Mouse (Mus musculus): ENCODE data around the gene BC048507. TPM values are rescaled to one million over a fixed set of nuclear protein-coding genes. Genes with fewer than 3 reads are reported as not detected.
"Not testable (repeated sequence)": the region's sequence is repeated elsewhere in the genome, so short reads cannot be mapped to it uniquely, and the experiment has no call there.

The BC048507 gene
- polyA plus RNA-seq (2012; ENCODE audit: insufficient read depth, insufficient read length, low replicate concordance, missing spikeins): not detected in 2 replicates

DNA sequence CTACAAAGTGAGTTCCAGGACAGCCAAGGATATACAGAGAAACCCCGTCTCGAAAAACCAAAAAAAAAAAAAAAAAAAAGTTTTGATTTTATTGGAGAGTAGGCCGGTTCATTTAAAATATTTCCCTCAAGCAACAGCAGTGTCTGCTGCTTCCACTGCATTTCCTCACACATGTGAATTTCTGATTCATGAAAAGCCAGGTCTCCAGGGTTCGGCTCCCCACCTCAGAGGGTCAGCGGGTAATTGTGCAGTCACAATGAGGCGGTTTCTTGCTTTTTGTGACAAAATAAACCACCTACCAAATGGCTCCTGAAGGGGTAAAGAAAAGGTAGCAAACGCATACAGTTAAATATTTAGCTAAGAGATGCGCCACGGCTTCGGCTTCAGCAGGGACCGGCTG, at the start of gene BC048507:
Gene BC048507 (plus strand): TSS at position 301 of the 400 bp plus-strand sequence.
- no peak within 1 kb of the TSS for H3K27ac ChIP-seq (ENCODE audit: insufficient read depth, low read depth, low read length)
- H3K4me1 ChIP-seq (ENCODE audit: control insufficient read depth, insufficient read depth, low read length): no peaks in the 10 kb centered on the region
- H3K4me3 ChIP-seq (ENCODE audit: insufficient read depth, low read depth, low read length): no peak within 1 kb of the TSS
- TF ChIP-seq CTCF (IDR thresholded peaks at IDR 0.05; ENCODE audit: insufficient read depth, low read depth, low read length): no peak
- no peak for TF ChIP-seq POLR2A (IDR thresholded peaks at IDR 0.05; ENCODE audit: insufficient read depth, low read depth, low read length)
- WGBS: 92% methylated on average over 11 of the region's 11 CpGs

DNA sequence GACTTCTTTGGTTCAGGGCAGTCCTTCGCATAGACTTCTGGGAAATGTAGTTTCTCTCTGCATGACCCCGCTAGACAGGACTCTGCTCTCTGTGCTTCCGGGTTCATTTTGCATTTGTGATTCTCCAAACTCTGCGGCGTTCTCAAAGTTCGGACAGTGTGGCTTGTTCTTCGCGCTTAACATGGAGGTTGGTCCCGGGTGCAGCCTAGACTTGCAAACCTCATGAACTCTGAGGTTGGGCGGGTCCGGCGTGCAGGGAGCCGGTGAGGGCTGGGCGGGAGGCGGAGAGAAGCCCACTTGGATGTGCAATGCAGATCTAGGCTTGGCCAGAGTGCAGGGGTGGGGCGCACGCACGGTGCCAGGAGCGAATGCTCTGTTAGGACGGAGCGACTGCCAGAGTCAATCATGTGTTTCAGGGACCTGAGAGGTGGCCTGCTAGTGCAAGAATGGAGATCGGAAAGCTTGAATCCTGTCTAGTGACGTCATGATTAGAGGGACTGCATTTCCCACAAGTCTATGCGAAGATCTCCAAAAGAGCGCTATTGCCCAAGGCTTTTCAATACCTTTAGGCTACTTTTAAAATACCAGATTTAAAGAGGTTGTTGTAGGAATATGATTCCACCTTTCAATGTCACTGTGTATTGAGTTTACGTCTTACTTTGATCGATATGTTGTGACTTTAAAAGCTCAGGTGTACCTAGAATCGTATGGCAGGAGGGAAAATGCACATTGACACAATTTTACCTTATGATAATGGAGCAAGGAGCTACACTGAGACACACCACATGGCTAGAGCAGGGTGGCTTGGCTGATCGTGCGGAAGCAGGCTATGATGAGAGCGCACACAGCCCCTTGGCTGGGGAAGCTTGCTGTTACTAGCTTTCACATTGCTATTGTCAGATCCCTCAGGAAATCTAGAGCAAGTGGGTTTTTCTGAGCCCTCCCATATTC, 49.1 kb upstream of the BC048507 start, which contains the start of gene Zfp273:
Gene Zfp273 (plus strand): TSS at position 31 of the 951 bp plus-strand sequence.
- peaks cover 2% of the 10 kb centered on the region; the same call in 1 of the 2 replicates for H3K4me1 ChIP-seq (ENCODE audit: control insufficient read depth, insufficient read depth, low read length)
- no peak for TF ChIP-seq CTCF (IDR thresholded peaks at IDR 0.05; ENCODE audit: insufficient read depth, low read depth, low read length)
- TF ChIP-seq POLR2A (IDR thresholded peaks at IDR 0.05; ENCODE audit: insufficient read depth, low read depth, low read length): no peak
- H3K27ac ChIP-seq (ENCODE audit: insufficient read depth, low read depth, low read length): peak within 1 kb of the TSS; percentile 76
- 3% methylated on average over 31 of the region's 31 CpGs for WGBS
- H3K4me3 ChIP-seq (ENCODE audit: insufficient read depth, low read depth, low read length): peak within 1 kb of the TSS; percentile 97

DNA sequence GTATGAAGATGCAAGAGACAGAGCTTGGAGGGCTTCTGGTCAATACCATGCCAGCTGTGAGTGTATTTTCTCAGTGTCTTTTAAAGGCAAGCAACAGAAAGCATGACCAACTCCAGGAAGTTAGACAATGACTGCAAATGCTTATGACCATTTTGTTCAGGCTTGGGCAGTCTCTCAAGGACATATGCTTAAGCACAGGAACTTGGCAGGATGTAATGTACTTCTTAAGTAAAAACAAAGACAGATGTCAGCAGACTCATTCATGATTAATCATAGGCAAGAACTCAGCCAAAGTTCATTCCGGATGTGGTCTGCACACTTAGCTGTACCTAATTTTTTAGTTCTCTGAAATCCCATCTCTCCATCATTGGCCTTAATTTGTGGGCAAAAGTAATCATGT, 44.5 kb upstream of the BC048507 start:
- Histone ChIP-seq H3K27ac (ENCODE audit: insufficient read depth, low read depth, low read length) (no peak overlapping the region), H3K4me1 (ENCODE audit: control insufficient read depth, insufficient read depth, low read length) (peaks cover 2% of the 10 kb centered on the region; the same call in 1 of the 2 replicates), H3K4me3 (ENCODE audit: insufficient read depth, low read depth, low read length) (no peak overlapping the region)
- TF ChIP-seq CTCF (IDR thresholded peaks at IDR 0.05; ENCODE audit: insufficient read depth, low read depth, low read length): no peak
- TF ChIP-seq POLR2A (IDR thresholded peaks at IDR 0.05; ENCODE audit: insufficient read depth, low read depth, low read length): no peak
- WGBS: 83% methylated on average over 1 of the region's 1 CpGs

- TF ChIP-seq POLR2A (IDR thresholded peaks at IDR 0.05; ENCODE audit: insufficient read depth, low read depth, low read length) (no peak), CTCF (IDR thresholded peaks at IDR 0.05; ENCODE audit: insufficient read depth, low read depth, low read length) (no peak)
- WGBS: 3% methylated on average over 14 of the region's 14 CpGs
- Histone ChIP-seq H3K4me1 (ENCODE audit: control insufficient read depth, insufficient read depth, low read length) (peaks cover 2% of the 10 kb centered on the region; the same call in 1 of the 2 replicates), H3K27ac (ENCODE audit: insufficient read depth, low read depth, low read length) (peak within 1 kb of the TSS; percentile 76), H3K4me3 (ENCODE audit: insufficient read depth, low read depth, low read length) (peak within 1 kb of the TSS; percentile 88)
Measured at GRCm38 (mm10) chr13:67830911-67831336, 32.2 kb upstream of the BC048507 start, which contains the start of gene Gm10037. Gm10037 (plus strand) TSS chr13:67831106.

- H3K4me1 ChIP-seq (ENCODE audit: control insufficient read depth, insufficient read depth, low read length): not testable (repeated sequence)
Measured at GRCm38 (mm10) chr13:67833137-67833536, 30.0 kb upstream of the BC048507 start.

GRCm38 (mm10) chr13:67843775-67844118, 19.4 kb upstream of the BC048507 start:
- 42% methylated on average over 6 of the region's 6 CpGs for WGBS
- Histone ChIP-seq H3K4me1 (ENCODE audit: control insufficient read depth, insufficient read depth, low read length) (peaks cover 5% of the 10 kb centered on the region), H3K4me3 (ENCODE audit: insufficient read depth, low read depth, low read length) (peak overlapping the region; percentile 14; the same call in 1 of the 2 replicates), H3K27ac (ENCODE audit: insufficient read depth, low read depth, low read length) (peak overlapping the region; percentile 14; the same call in 1 of the 2 replicates)
- TF ChIP-seq CTCF (IDR thresholded peaks at IDR 0.05; ENCODE audit: insufficient read depth, low read depth, low read length) (no peak), POLR2A (IDR thresholded peaks at IDR 0.05; ENCODE audit: insufficient read depth, low read depth, low read length) (no peak)

More at GRCm38 (mm10) chr13:67833137-67833536, 30.0 kb upstream of the BC048507 start:
- H3K4me3 ChIP-seq (ENCODE audit: insufficient read depth, low read depth, low read length); H3K27ac ChIP-seq (ENCODE audit: insufficient read depth, low read depth, low read length): not testable (repeated sequence)

DNA sequence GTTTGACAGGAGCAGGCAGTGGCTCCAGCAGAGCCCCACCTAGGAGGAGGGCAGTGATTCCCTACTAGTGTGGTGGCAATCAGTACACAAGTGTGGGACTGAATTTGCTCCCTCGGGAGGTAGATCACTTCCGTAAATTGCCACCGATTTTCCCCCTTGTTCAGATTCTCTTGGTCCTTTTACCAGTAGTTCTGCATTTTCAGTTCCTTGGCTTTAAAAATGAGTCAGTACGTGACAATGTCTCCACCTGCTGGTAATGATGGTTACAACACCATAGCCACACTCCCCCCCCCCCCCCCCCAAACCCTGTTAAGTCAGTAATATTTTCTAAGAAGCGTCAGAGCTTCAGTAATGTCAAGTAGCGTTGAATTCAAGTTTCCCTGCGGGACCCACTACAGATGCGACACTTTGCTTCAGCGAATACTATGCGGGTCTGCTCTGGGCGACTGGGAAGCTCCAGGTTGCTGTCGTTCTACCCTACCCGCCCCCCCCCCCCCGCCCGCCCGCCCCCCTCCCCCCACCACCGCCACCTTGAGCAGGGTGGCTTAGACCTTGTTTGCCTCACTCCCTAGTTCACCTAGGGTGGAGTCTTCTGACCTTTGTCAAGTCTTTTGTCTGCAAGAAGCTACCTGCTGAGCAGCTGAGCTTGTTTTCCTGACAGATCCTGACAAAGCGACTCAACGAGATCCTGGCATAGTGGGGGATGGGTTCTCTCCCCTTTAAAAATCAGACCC, 18.8 kb upstream of the BC048507 start:
- TF ChIP-seq POLR2A (IDR thresholded peaks at IDR 0.05; ENCODE audit: insufficient read depth, low read depth, low read length): no peak
- TF ChIP-seq CTCF (IDR thresholded peaks at IDR 0.05; ENCODE audit: insufficient read depth, low read depth, low read length): no peak
- peak overlapping the region; percentile 14; the same call in 1 of the 2 replicates for H3K27ac ChIP-seq (ENCODE audit: insufficient read depth, low read depth, low read length)
- H3K4me1 ChIP-seq (ENCODE audit: control insufficient read depth, insufficient read depth, low read length): peaks cover 5% of the 10 kb centered on the region
- WGBS: 1% methylated on average over 18 of the region's 19 CpGs
- peak overlapping the region; percentile 46 for H3K4me3 ChIP-seq (ENCODE audit: insufficient read depth, low read depth, low read length)

DNA sequence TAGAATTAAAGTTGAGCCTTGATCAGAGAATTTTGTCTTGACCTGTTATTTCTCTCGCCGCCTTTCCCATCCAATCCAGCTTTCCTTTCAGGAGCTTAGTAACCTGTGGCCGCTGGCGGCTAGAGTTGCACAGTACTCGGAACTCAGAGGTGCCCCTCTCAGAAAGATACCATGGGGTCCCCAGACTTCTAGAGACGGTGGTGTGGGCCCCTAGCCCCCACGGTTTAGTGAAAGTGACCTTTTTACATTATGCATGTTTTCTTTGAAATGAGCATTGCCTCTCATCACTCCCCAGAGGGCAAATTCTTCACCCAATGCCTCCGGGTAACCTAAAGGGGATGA, 18.3 kb upstream of the BC048507 start:
- peaks cover 5% of the 10 kb centered on the region for H3K4me1 ChIP-seq (ENCODE audit: control insufficient read depth, insufficient read depth, low read length)
- H3K4me3 ChIP-seq (ENCODE audit: insufficient read depth, low read depth, low read length): peak overlapping the region; percentile 46
- no peak overlapping the region for H3K27ac ChIP-seq (ENCODE audit: insufficient read depth, low read depth, low read length)
- 11% methylated on average over 8 of the region's 8 CpGs for WGBS
- no peak for TF ChIP-seq POLR2A (IDR thresholded peaks at IDR 0.05; ENCODE audit: insufficient read depth, low read depth, low read length)
- TF ChIP-seq CTCF (IDR thresholded peaks at IDR 0.05; ENCODE audit: insufficient read depth, low read depth, low read length): no peak

- no peak overlapping the region for H3K4me3 ChIP-seq (ENCODE audit: insufficient read depth, low read depth, low read length)
- 82% methylated on average over 3 of the region's 3 CpGs for WGBS
Measured at GRCm38 (mm10) chr13:67850361-67850760, 12.8 kb upstream of the BC048507 start.

More at GRCm38 (mm10) chr13:67850361-67850760, 12.8 kb upstream of the BC048507 start:
- no peak for TF ChIP-seq CTCF (IDR thresholded peaks at IDR 0.05; ENCODE audit: insufficient read depth, low read depth, low read length)
- no peak for TF ChIP-seq POLR2A (IDR thresholded peaks at IDR 0.05; ENCODE audit: insufficient read depth, low read depth, low read length)
- Histone ChIP-seq H3K4me1 (ENCODE audit: control insufficient read depth, insufficient read depth, low read length) (no peaks in the 10 kb centered on the region), H3K27ac (ENCODE audit: insufficient read depth, low read depth, low read length) (no peak overlapping the region)
